Mouse (Mus musculus) common myeloid progenitor, adult 5-6 weeks (primary cell): ENCODE data around the gene Sptb. TPM values are rescaled to one million over a fixed set of nuclear protein-coding genes. Genes with fewer than 3 reads are reported as not detected.

Experiments used
- ATAC-seq: replicated peaks from 2 replicates; pipeline ENCODE4 v1.8.0; 2016; ENCODE audit warnings: low read depth, mild to moderate bottlenecking, moderate TSS enrichment, inconsistent platforms; ENCODE audit not compliant: poor library complexity, severe bottlenecking
- total RNA-seq: library from RNA; stranded (forward); fragments of 200-1000, 187-1606 nt; gene quantifications from 2 replicates; pipeline ENCODE4 v1.2.3, GENCODE M21; 2017

Sptb gene
- total RNA-seq, 1 experiment from 2014 or later = 17.2 TPM

DNA sequence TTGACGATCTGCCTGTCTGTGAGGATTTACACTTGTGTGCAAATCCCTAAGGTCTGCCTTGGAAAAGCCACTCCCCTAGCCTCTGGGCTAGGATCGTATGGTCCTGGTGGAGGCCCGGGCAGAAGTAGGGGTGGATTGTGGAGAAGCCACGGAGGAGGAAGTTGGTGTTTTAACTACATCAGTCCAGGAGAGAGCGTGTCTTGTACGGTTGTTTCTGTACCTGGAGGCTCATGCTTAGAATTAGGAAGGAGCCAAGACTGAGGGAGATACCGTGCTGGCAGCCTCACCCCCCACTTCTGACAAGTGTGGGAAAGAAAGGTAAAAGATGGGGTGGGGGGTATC, 162.3 kb downstream of the Sptb start:
- ATAC-seq = peak; percentile 54

DNA sequence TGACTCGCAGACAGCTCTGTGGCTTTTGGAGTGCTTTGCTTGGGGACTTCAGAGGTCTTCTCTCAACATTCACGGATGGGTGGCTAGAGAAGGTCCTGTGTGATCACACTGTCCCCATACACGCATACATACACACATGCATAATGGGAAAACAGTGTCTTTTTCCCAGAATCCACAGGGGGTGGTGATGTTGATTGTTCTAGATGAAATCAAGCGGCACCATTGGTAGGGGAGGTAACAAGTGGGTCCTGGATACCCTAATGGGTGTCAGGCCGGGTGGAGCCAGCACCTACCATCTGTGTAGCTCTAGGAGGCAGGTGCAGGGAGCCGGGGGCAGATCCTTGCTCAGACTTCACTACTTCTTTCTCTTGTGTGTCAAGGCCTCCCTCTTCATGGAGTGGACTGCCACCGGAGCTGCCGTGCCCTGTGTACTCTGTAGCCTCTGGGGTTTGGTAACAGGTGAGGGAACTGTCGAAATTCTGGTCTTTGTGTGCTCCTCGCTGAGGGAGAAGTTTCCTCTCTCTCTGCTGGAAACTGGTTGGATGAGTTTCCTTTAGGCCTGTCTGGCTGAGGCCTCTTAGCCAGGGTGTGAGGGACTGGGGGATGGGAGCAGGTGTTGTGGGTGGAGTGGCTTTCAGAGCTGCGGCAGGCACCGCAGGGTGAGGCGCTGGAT, 162.8 kb downstream of the Sptb start:
- peak; percentile 19; the same call in 1 of the 2 replicates for ATAC-seq

DNA sequence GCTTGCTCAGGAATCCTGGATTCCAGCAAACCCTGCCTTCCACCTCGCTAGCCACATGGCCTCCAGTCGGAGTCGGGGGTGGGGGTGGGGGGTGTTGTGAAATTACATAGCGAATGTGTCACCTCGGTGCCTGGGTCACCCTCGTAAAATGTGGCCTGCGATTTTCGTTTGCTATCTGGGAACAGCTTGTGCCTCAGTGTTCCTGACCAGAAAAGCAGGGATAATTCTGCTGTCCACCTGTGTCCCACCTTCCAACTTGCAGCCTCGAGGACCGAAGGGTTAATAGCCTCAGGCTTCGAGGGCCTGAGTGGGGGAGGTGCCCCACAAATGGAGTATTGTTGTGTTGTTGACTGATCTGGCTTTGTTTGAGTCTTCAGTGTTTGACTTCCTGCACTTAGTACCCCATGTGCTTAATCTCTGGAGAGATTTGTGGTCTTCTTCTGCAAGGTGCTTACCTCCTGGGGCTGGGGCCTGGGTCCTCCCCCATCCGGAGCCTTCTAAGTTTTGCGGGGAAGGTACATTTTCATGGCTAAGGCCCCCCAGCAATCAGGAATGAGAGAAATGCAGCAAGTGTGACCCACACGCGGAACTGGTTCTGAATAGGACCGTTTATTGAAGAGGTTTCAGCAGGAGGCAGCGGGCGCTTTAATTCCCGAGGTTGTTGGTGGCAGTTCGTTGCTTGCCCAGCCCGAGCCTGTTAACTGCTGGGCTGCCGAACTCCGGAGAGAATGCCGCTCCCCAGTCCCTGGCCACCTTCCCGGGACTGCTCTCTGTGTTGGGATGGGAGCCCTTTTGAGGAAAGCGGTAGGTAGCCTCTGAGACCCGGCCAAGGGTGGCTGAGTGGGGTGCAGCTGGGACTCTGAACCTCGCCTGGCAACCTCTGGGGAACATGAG, 163.7 kb downstream of the Sptb start:
- no peak for ATAC-seq

DNA sequence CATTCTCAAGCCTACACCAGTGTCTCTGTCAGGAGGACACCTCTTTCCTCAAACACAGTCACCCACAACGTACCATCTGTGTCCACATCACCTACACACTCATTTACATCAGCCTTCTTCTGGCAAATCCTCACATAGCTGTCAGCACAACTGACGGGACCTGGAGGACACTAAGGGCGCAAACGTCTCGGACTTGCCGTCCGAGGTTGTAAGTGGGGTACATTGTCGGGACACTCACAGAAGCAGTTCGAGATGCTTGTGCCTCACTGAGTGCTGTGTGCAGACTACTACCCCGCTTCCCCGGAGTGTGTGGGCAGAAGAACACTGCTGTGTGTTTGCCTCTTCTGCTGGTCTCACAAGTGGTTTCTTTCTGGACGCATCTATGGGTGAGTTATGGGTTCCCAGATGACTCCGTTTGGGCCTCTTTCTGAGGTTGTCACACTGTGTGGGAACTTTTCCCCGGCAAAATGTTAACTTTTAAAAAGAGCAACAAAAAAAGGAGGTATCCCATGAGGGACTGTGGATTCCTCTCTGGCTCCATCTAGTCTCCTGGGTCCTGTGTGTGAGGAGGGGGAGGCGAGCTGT, 164.5 kb downstream of the Sptb start:
- no peak for ATAC-seq

DNA sequence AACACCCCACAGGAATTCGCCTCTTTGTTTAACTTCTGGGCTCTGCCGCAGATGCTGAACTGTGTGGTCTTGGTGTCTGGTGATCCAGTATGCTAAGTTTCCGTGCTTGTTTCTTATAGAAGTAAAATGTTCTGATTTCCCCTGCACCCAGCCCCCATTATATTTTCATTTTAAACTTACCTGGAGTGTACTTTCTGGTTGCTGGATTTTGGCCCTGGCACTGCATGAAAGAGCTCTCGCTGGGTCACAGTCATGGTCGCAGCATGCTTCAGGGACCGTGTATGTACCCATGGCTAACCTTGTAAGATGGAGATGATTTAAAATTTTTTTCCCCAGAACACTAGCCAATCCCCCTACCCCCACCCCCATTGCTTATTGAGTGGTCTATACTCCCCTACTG, 168.5 kb downstream of the Sptb start:
- no peak for ATAC-seq

DNA sequence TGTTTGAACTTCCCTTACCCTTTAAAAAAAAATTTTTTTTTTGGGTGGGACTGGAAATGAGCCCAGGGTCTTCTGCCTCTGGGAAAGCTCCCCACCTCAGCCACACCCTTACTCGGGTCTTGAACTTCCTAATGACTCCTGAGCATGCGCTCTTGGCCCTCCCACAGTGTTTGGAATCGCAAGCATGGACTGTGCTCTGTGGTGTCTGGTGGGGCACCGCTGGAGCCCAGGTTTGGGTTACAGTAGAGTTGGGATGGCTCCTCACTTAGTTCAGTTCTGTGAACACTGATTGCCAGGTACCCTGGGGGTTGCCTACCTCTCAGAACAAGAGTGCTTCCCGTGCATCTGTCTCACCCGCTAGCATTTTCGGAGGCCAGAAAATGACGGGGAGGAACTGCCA, 168.9 kb downstream of the Sptb start:
- no peak for ATAC-seq

DNA sequence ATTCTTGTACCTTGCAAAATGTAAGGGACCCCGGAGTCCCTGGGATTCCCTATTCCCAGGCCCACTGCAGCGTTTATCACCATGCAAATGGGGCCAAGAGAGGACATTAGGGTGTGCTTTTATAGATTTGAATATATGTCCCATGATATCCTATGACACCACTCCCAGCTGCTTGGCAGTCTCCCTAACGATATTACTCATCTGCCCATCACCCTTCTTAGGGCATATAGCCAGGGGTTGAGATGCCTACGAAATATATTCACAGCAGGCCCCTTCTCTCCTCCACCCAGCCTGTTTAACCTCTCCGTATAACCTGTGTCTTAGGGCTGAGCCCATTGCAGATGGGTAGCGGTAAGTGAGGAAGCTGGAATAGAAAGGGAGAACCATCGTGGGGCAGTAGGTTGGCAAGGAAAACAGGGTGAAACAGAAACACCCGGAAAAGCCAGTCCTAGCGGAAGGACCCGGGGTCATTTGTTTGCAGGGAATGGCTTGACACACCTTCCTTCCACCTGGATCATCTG, 169.6 kb downstream of the Sptb start:
- ATAC-seq = no peak

DNA sequence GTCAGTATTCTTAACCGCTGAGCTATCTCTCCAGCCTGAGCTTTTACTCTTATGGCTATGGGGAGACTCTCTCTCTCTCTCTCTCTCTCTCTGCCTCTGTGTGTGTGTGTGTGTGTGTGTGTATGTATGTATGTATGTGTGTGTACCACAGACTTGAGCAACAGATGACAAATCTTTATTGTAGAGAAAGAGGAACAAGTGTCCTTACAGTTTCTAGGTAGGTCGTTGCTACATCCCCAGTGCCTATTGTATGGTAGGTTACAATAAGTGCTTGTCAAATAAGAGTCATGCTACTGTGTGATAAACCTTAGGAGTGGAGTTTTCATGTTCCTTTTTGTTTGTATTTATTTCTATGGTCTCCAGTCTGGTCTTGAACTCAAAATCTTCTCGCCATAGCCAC, 170.2 kb downstream of the Sptb start:
- ATAC-seq = peak; percentile 56

DNA sequence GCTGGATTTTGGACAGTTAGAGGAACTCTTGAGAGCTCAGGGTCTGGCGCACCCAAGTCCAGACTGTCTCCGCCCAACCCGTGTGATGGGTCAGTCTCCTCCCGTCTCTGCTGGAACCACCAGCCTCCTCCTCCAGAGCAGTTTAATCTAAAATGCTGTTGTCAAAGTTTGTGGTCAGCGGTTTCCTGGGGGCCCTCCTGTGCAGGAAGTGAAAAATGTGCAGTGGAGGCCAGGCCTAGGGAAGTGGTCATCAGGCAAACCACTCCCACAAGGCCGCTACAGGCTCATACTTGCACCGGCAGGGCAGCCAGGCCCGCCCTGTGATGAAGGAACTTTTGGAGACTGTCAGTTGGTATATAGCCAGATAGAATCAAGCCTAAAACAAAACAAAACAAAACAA, 172.9 kb downstream of the Sptb start:
- peak; percentile 76 for ATAC-seq

DNA sequence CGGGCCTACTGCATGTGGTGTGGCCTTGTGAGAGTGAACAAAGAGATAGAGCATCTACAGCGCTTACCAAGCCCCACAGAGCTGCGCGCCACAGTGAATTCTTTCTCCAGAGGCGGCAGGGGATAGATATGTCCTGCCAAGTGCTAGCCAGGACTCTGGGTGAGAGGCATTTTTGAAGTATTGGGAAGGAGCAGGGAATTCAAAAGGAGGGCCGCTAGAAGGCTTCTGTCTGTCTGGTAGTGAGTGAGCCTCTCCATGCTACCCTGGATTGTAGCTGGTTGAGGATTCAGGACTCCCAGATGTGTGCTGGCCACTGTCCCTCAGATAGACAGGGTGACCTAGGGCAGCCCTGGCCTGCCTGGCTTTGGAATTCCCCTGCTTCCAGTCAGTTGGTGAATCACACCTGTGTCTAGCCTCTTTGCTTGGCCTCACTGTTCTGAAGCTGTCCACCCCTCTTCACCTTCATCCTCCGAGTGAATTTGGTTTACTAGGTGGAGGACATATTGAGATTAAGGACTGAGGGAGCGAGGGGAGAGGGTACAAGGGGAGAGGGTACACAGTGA, 173.7 kb downstream of the Sptb start:
- ATAC-seq = no peak

DNA sequence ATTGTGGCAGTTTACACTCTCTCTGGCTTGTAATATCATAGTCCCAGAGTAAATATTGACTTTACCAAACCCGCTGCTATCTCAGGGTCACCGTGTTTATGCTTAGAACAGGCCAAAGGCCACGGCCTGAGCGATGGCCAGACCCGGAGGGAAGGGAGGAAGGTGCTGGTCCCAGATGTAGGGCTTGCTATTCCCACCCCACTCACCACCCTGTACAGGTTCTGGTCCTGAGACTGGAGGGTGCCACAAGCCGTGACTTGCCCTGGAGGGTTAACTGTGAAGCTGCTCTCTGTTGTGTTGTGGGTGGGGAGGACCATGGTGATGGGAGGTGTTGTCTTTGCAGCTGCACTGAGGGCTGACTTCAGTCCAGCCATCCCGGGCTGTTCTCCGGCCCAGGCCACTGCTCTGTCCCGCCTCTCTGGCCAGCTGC, 174.9 kb downstream of the Sptb start:
- no peak for ATAC-seq

DNA sequence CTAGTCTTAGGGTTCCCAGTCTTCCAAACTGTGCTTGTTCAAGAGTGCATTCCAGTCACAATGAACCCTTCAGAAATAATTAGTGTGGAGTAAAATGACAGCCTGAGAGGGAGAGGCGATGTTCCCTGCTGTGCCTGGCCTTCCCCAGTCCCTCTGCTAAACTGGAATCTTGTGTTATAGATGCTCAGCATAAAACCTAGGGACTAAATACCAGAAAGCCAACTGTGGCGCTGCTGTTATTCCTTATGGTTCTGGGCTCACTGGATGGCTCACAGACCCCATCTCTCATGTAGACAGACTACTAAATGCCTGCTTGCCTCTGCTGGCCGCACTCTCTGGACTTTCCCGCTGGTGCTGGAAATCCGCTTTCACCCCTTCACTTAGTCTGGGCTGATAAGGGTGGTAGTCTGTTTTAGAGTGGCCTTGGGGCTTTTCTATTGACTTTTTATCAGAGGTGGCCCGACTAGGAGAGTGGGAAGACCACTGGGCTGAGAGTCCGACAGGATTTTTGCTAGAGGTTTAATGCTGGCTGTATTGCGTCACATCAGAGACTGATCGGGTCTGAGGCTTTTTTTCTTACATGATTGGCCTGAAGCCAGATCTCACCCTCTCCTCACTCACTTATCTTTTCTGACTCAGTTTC, 175.6 kb downstream of the Sptb start:
- no peak for ATAC-seq

DNA sequence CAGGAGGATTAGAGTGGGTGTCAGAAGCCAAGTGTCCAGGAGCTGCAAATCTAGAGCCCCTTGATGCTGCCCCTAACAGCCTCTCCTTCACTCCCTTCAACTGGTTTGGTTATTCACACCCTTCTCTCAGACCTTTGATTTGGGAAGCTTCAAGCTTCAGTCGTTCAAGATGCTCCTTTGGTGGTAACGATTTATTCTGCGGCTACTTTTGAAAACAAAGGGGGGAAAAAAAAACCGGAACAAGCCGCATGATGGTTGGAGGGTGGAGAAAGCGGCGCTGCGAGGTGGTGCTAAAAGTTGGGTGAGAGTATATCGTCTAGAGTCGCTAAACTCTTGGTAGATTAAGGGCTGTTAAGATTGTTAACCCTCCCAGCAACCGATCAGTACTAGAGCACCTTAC, 176.1 kb downstream of the Sptb start:
- ATAC-seq = peak; percentile 7; the same call in 1 of the 2 replicates

DNA sequence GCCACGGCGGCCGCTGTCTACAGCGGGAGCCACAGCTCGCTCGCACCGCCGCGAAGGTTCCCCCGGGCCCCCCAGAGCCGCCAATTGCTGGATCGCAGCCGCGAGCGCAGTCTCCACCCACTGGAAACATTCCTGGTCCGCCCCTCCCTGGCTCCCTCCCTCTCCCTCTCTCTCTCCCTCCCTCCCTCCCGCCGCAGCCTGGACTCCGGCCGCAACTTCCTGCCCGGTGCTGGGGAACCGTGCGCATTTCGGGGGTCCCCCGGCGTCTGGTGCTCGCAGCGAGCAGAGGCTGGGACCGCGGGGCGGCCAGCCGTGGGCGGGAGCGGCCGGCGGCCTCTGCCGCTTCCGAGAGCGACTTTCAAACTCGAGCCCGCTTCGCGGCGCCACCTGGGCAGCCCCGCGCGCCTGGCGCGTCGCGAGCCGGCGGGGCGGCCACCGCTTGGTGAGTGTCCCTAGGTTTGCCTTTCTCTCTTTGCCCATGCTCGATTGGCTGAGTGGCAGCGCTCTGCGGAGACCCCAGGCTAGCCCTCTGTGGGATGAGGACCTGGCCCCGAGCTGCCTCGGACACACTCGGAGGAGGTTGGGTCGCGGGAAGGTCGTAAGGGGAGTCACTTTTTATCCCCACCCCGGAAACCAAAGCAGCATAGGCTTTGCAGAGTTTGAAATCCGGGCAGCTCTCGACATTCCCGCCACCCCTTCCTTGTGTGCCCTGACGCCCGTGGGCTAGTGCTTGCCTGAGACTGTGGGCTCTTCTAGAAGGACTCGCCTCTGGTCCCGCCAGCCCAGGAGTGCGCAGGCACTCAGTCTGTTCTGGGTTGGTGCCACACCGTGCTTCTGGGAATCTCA, 176.7 kb downstream of the Sptb start:
- ATAC-seq = 0 out of 2 replicates have a peak, but pooled peaks have one; percentile 6

DNA sequence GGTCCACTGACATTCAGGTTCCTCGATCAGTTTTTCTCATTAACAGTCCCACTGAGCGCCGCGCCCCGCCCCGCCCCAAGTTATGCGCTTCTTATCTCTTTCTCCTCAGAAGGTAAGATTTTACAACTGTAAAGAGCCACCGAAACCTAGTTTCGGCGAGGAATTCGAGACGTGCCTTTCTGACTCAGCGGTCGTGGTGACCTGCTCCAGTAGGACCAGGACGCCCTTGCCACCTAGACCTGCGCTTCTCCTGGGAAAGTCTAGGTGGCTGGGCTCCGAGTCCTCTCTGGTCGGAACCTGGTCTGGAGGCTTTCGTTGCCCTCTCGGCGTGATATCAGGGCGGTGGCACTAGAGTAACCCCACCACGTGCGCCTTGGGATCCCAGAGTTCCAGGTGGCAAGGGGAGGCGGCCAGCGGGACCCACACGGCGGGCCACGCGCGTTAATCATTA, 177.4 kb downstream of the Sptb start:
- ATAC-seq = peak; percentile 17

DNA sequence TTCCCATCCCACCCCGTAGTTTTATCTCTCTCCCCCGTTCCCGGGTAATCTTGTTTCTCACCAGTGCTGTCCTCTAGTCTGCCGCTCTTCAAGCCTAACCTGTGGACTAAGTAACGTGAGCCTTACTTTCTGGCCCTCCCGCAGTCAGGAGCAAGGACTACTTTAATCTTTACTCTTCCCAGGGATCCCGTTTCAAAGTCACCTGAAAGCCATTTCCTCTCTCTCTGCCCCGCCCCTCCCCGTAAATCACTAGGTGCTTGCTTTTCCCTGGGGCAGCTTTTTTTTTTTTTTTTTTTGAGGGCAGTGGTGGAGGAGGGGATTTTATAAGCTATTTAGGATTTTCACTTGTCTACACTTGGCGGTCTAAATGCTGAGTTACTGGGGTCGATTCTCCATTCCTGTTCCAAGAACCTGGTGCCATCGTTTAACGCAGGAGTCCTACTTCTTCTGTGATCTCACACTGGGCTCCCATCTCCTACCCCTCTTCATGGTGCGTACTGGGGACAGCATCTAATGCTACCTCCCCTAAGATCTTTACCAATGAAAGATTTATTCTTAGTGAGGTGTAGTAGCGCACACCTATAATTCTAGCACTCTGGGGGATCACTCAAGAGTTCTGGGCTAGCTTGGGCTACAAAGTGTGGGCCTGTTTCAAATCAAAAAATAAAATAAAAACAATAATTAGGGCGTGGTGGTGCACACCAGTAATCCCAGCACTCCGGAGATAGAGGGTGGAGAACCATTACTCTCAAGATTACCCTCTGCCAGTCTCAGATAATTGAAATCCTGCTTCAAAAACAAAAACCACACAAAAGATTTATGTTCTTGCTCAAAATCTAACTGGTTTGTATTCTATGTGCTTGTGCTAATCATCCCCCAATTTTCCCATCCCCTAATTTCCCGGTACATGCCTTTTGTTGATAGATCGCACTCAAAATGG, 178.1 kb downstream of the Sptb start:
- ATAC-seq = no peak

DNA sequence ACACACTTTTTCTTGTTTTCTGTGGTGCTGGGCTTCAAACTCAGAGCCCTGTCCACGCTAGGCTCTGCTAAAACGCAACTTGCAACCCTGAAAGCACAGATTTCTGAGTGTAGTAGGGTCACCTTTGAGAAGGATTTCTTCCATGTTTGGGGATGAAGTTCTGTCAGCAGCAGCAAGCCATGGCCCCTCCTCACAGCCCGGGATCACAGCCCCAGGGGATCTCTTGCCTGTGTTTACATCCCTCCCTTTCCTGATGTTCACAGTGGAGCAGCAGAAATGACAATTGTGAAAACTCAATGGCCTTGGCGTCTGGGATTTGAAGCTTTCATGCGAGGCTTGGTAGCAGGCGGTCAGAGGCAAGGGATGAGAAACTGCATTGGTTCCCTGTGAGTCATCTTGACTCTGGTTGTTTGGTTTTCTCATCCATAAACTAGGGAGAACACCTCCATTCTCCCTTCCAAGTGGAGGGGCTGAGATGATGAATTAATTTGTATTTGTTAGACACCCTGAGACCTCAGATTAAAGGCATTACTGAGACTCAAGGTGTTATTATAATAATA, 179.7 kb downstream of the Sptb start, which contains the start of gene Plekhg3:
Plekhg3 (plus strand) TSS at position 312 of the 560 bp plus-strand sequence.
- no peak for ATAC-seq
